Mouse (Mus musculus): ENCODE results near the gene Gm21637.
"Not testable (repeated sequence)": the region's sequence is repeated elsewhere in the genome, so short reads cannot be mapped to it uniquely, and the experiment has no call there.

Gm21637 gene

GRCm38 (mm10) chrX:31961744-31962143 lies at the start of gene Gm21637:
Gm21637 (plus strand) TSS chrX:31962044.
- not testable (repeated sequence) for DNase-seq

Measured in thymus, postnatal 36 days (tissue).